Mouse (Mus musculus) thymus, adult 2 months (tissue): ENCODE data around the gene Vstm4.

Experiments
- CTCF ChIP-seq: fragments of 200-500 bp; IDR thresholded peaks from 2 replicates; pipeline ENCODE4 v1.5.1; 2012; ENCODE audit warnings: mild to moderate bottlenecking, control low read depth, low read length, moderate library complexity, borderline replicate concordance; ENCODE audit not compliant: control insufficient read depth, poor library complexity, insufficient read depth; ENCODE audit errors: extremely low read depth
- POLR2A ChIP-seq: fragments of 200-500 bp; IDR thresholded peaks from 2 replicates; pipeline ENCODE4 v1.6.1; 2012; ENCODE audit warnings: mild to moderate bottlenecking, low read length, control low read depth, moderate library complexity; ENCODE audit not compliant: control insufficient read depth, poor library complexity, insufficient read depth; ENCODE audit errors: extremely low read depth

DNA sequence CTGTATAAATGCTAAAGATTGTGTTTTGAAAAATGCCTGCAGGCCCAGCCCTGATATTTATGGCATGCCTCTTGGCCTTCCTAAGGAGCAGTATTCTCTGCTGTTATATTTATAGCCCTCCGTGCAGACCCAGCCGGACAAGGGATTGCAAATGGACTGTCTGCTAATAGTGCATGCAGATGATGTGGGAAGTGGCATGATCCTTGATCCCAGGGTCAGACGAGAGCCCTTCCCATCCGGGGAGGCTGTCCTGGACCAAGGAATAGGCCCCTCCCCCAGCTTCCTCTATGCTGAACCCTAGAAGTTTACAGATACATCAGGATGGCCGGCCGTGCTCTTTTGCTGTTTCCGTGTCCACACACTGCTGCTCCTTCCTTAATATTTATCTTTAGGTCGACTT is 102.1 kb downstream of the Vstm4 start:
- TF ChIP-seq CTCF (no peak), POLR2A (no peak)
